Mouse (Mus musculus) limb, embryonic 13.5 days (tissue): ENCODE results near the gene Snw1. TPM values are rescaled to one million over a fixed set of nuclear protein-coding genes. Genes with fewer than 3 reads are reported as not detected.

Experiments
- ATAC-seq: fragments of 200-750 bp; cut with Nextera tagmentation; 2 replicates; pipeline ENCODE4 v1.8.0; 2017; ENCODE audit warnings: low read depth, moderate number of reproducible peaks, moderate TSS enrichment; ENCODE audit not compliant: low FRiP score
- H3K27ac ChIP-seq: fragments of 300-500 bp; sonication (generic); 2 replicates; pipeline ENCODE4 v1.5.1; 2015; ENCODE audit warnings: inconsistent platforms, mild to moderate bottlenecking, moderate library complexity
- H3K27me3 ChIP-seq: fragments of 300-500 bp; sonication (generic); 2 replicates; pipeline ENCODE4 v1.6.1; 2015; ENCODE audit warnings: mild to moderate bottlenecking, inconsistent platforms
- H3K36me3 ChIP-seq: fragments of 300-500 bp; sonication (generic); 2 replicates; pipeline ENCODE4 v1.6.1; 2015; ENCODE audit warnings: inconsistent platforms, mild to moderate bottlenecking, moderate library complexity
- H3K4me1 ChIP-seq: fragments of 300-500 bp; sonication (generic); 2 replicates; pipeline ENCODE4 v1.6.1; 2015; ENCODE audit warnings: inconsistent platforms
- H3K4me2 ChIP-seq: fragments of 300-500 bp; sonication (generic); replicated peaks from 2 replicates; pipeline ENCODE4 v1.6.1; 2015; ENCODE audit warnings: inconsistent platforms, mild to moderate bottlenecking, moderate library complexity
- H3K4me3 ChIP-seq: fragments of 300-500 bp; sonication (generic); 2 replicates; pipeline ENCODE4 v1.5.1; 2015; ENCODE audit warnings: moderate library complexity, mild to moderate bottlenecking, inconsistent platforms
- H3K9ac ChIP-seq: fragments of 300-500 bp; sonication (generic); 2 replicates; pipeline ENCODE4 v1.6.1; 2015; ENCODE audit warnings: mild to moderate bottlenecking, inconsistent platforms
- H3K9me3 ChIP-seq: fragments of 300-500 bp; sonication (generic); 2 replicates; pipeline ENCODE4 v1.6.1; 2016; ENCODE audit warnings: inconsistent platforms
- WGBS: fragments of 180-500 bp; shearing (Covaris S2); methylation state at CpG from one replicate; pipeline ENCODE4 v1.1.7; 2015; 5-methylcytosine and 5-hydroxymethylcytosine counted together
- polyA plus RNA-seq: library from polyadenylated mRNA; unstranded; fragments of >200 nt; fragmentation: Nextera tagmentation; extraction: Ambion mirVana; gene quantifications from 2 replicates; pipeline ENCODE4 v1.2.1, GENCODE M21; 2015

The Snw1 gene
- polyA plus RNA-seq, 1 experiment from 2014 or later = 146 TPM

GRCm38 (mm10) chr12:87444211-87444610 is 27.9 kb downstream of the Snw1 start:
- no peak overlapping the region for H3K27ac ChIP-seq
- no peaks in the 10 kb centered on the region for H3K9me3 ChIP-seq
- H3K4me3 ChIP-seq = peak overlapping the region; percentile 80
- no peaks in the 10 kb centered on the region for H3K27me3 ChIP-seq
- H3K9ac ChIP-seq = peak overlapping the region; percentile 95
- H3K4me1 ChIP-seq = peaks cover 19% of the 10 kb centered on the region
- ATAC-seq = 0 out of 2 replicates have a peak, but pooled peaks have one; percentile 26
- peaks cover 46% of the 10 kb centered on the region for H3K36me3 ChIP-seq
- H3K4me2 ChIP-seq = peak overlapping the region; percentile 72
- WGBS = 4% methylated on average over 16 of the region's 16 CpGs

GRCm38 (mm10) chr12:87443700-87444122 is 28.4 kb downstream of the Snw1 start, which contains the start of the genes Slirp and Alkbh1:
Gene Slirp, plus strand, starts transcription at chr12:87443896.
Gene Alkbh1, minus strand, starts transcription at chr12:87444017.
- ATAC-seq = peak; percentile 94
- peaks cover 44% of the 10 kb centered on the region for H3K36me3 ChIP-seq

GRCm38 (mm10) chr12:87443115-87443699 is 28.9 kb downstream of the Snw1 start:
- Histone ChIP-seq H3K4me3 (peak overlapping the region; percentile 80), H3K4me1 (peaks cover 19% of the 10 kb centered on the region), H3K36me3 (peaks cover 45% of the 10 kb centered on the region), H3K4me2 (peak overlapping the region; percentile 72), H3K27ac (peak overlapping the region; percentile 88), H3K9ac (peak overlapping the region; percentile 95), H3K9me3 (no peaks in the 10 kb centered on the region), H3K27me3 (no peaks in the 10 kb centered on the region)
- 0% methylated on average over 33 of the region's 33 CpGs for WGBS
- ATAC-seq = peak; percentile 81

More at GRCm38 (mm10) chr12:87443700-87444122, 28.4 kb downstream of the Snw1 start, which contains the start of the genes Slirp and Alkbh1:
- under 1% methylated on average over 28 of the region's 28 CpGs for WGBS
- H3K27me3 ChIP-seq = no peaks in the 10 kb centered on the region
- H3K4me1 ChIP-seq = peaks cover 19% of the 10 kb centered on the region
- H3K9ac ChIP-seq = peak within 1 kb of the TSS; percentile 95
- peak within 1 kb of the TSS; percentile 80 for H3K4me3 ChIP-seq
- no peaks in the 10 kb centered on the region for H3K9me3 ChIP-seq
- H3K4me2 ChIP-seq = peak within 1 kb of the TSS; percentile 72
- peak within 1 kb of the TSS; percentile 88 for H3K27ac ChIP-seq

GRCm38 (mm10) chr12:87442177-87443114 is 29.6 kb downstream of the Snw1 start:
- no peaks in the 10 kb centered on the region for H3K27me3 ChIP-seq
- H3K4me1 ChIP-seq = peaks cover 19% of the 10 kb centered on the region
- no peak for ATAC-seq
- H3K4me2 ChIP-seq = peak overlapping the region; percentile 72
- H3K27ac ChIP-seq = no peak overlapping the region
- H3K36me3 ChIP-seq = peaks cover 48% of the 10 kb centered on the region
- peak overlapping the region; percentile 80 for H3K4me3 ChIP-seq
- peak overlapping the region; percentile 95 for H3K9ac ChIP-seq
- no peaks in the 10 kb centered on the region for H3K9me3 ChIP-seq
- WGBS = 29% methylated on average over 12 of the region's 12 CpGs

- Histone ChIP-seq H3K4me3 (no peak overlapping the region), H3K27ac (no peak overlapping the region), H3K4me1 (no peaks in the 10 kb centered on the region), H3K9me3 (no peaks in the 10 kb centered on the region), H3K27me3 (no peaks in the 10 kb centered on the region), H3K36me3 (peaks cover 91% of the 10 kb centered on the region), H3K4me2 (no peak overlapping the region), H3K9ac (no peak overlapping the region)
- ATAC-seq = no peak
- WGBS = 85% methylated on average over 8 of the region's 8 CpGs
These were observed 43.2 kb downstream of the Snw1 start for GRCm38 (mm10) chr12:87428885-87429284.

GRCm38 (mm10) chr12:87428295-87428694 is 43.8 kb downstream of the Snw1 start:
- H3K36me3 ChIP-seq = peaks cover 91% of the 10 kb centered on the region
- H3K4me1 ChIP-seq = no peaks in the 10 kb centered on the region
- H3K9ac ChIP-seq = no peak overlapping the region
- H3K4me3 ChIP-seq = no peak overlapping the region
- H3K27ac ChIP-seq = no peak overlapping the region
- 91% methylated on average over 2 of the region's 2 CpGs for WGBS
- no peaks in the 10 kb centered on the region for H3K9me3 ChIP-seq
- H3K4me2 ChIP-seq = no peak overlapping the region
- no peak for ATAC-seq
- H3K27me3 ChIP-seq = no peaks in the 10 kb centered on the region

GRCm38 (mm10) chr12:87426354-87427031 is 45.6 kb downstream of the Snw1 start:
- H3K4me1 ChIP-seq = no peaks in the 10 kb centered on the region
- H3K9me3 ChIP-seq = no peaks in the 10 kb centered on the region
- H3K4me2 ChIP-seq = no peak overlapping the region
- no peaks in the 10 kb centered on the region for H3K27me3 ChIP-seq
- H3K9ac ChIP-seq = no peak overlapping the region
- H3K27ac ChIP-seq = no peak overlapping the region
- no peak for ATAC-seq
- no peak overlapping the region for H3K4me3 ChIP-seq
- 93% methylated on average over 5 of the region's 5 CpGs for WGBS
- H3K36me3 ChIP-seq = peaks cover 79% of the 10 kb centered on the region

GRCm38 (mm10) chr12:87424516-87424915 is 47.6 kb downstream of the Snw1 start:
- Histone ChIP-seq H3K36me3 (peaks cover 60% of the 10 kb centered on the region), H3K27ac (no peak overlapping the region), H3K4me2 (no peak overlapping the region), H3K9ac (no peak overlapping the region), H3K27me3 (no peaks in the 10 kb centered on the region), H3K9me3 (no peaks in the 10 kb centered on the region), H3K4me1 (no peaks in the 10 kb centered on the region), H3K4me3 (no peak overlapping the region)
- ATAC-seq = no peak
- WGBS = 40% methylated on average over 3 of the region's 3 CpGs

GRCm38 (mm10) chr12:87423700-87424099 is 48.4 kb downstream of the Snw1 start:
- Histone ChIP-seq H3K27me3 (no peaks in the 10 kb centered on the region), H3K4me3 (no peak overlapping the region), H3K9me3 (no peaks in the 10 kb centered on the region), H3K36me3 (peaks cover 52% of the 10 kb centered on the region), H3K4me1 (no peaks in the 10 kb centered on the region), H3K4me2 (no peak overlapping the region), H3K27ac (no peak overlapping the region), H3K9ac (no peak overlapping the region)
- ATAC-seq = no peak
- WGBS = 56% methylated on average over 1 of the region's 1 CpGs

GRCm38 (mm10) chr12:87421708-87422507 is 50.2 kb downstream of the Snw1 start:
- no peaks in the 10 kb centered on the region for H3K9me3 ChIP-seq
- no peaks in the 10 kb centered on the region for H3K27me3 ChIP-seq
- WGBS = 69% methylated on average over 5 of the region's 5 CpGs
- H3K4me3 ChIP-seq = no peak overlapping the region
- H3K4me2 ChIP-seq = no peak overlapping the region
- peaks cover 35% of the 10 kb centered on the region for H3K36me3 ChIP-seq
- no peak overlapping the region for H3K27ac ChIP-seq
- H3K4me1 ChIP-seq = no peaks in the 10 kb centered on the region
- no peak overlapping the region for H3K9ac ChIP-seq
- no peak for ATAC-seq

- no peak overlapping the region for H3K4me2 ChIP-seq
- no peak overlapping the region for H3K27ac ChIP-seq
- ATAC-seq = no peak
- H3K36me3 ChIP-seq = peaks cover 18% of the 10 kb centered on the region
- H3K27me3 ChIP-seq = no peaks in the 10 kb centered on the region
- H3K9ac ChIP-seq = no peak overlapping the region
- no peaks in the 10 kb centered on the region for H3K9me3 ChIP-seq
- H3K4me1 ChIP-seq = no peaks in the 10 kb centered on the region
- no peak overlapping the region for H3K4me3 ChIP-seq
- 78% methylated on average over 12 of the region's 12 CpGs for WGBS
These were observed 52.0 kb downstream of the Snw1 start for GRCm38 (mm10) chr12:87419974-87420485.
